Mouse (Mus musculus) erythroblast, embryonic 14.5 days (primary cell): ENCODE data around the gene Gtdc1.

Experiments
- GATA1 ChIP-seq: IDR thresholded peaks from 2 replicates; pipeline ENCODE4 v1.6.1; 2012; ENCODE audit warnings: low read length, inconsistent platforms, mixed read lengths
- TAL1 ChIP-seq: IDR thresholded peaks from 3 replicates; pipeline ENCODE4 v1.6.1; 2012; ENCODE audit warnings: low read length, inconsistent platforms, mixed read lengths

DNA sequence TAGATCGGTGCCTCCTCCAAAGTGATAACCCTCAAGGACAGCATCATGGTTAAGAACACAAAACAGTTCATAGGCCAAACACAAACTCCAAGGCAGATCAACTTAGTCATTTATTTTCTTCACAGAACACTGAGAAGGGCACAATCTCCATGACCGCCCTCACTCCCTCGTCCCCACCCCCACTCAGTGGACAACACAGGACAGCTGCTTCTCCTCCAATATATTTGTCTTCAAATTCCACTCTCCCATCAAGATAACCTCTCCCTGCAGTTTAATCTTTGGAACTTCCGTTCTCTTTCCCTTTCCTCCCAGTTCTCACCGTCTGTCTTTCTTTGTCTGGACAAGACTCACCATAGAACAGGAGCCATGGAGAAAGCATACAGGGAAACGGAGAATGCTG, 378.1 kb downstream of the Gtdc1 start:
- TF ChIP-seq GATA1 (no peak), TAL1 (no peak)
